Mouse (Mus musculus): ENCODE measurements at regions not wholly inside any gene's neighbourhood (a gene's known extent, or its start where the extent isn't known, plus 50 kb on each side); places are given as distances from the start of the nearest gene placed in this dataset.

DNA sequence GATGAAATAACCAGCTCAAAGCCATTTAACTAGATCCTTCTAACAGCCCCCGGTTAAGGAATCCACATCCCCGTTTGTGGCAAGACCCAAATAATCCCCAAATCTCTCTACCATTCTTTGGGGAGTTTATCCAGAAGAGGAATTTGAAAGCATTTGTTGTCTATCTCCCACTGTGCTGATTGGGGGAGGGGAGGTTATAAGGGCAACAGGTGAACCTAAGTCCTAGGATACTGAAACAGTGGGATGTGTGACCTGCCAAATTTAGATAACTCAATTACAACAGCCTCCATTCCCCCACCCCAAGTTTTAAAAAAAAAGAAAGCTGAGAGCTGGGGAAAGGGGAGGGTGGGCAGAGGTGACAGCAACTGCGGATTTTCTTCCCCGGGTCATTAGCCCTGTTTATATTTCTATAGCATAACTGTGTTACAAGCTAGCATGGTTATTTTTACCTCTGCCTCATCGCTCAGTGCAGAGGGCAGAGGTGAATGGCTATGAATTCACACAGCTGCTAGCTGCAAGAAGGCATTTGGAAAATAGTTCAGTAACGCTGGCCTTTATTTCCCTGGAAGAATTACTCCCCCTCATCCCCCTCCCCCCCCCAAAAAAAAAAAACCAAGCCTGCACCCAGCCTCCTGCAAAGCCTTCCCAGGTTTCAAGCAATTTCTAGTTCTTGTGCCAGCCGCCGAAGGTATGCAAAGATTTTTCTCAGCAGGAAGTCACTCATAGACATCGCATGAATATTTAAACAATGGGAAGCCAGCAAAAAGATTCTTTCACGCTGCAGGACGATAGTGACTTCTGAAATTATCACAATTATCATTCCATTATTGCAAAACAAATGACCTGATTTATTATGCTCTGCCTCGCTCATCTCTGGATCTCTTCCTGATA, 388.5 kb upstream of the Acvr2a start:
- TF ChIP-seq CTCF (IDR thresholded peaks at IDR 0.05; ENCODE audit: control insufficient read depth, insufficient read depth, insufficient read length) = no peak
- TF ChIP-seq USF1 (IDR thresholded peaks at IDR 0.05; ENCODE audit: low read depth) = no peak
- TF ChIP-seq MAX (IDR thresholded peaks at IDR 0.05) = no peak
- TF ChIP-seq MYOG (IDR thresholded peaks at IDR 0.05; ENCODE audit: control insufficient read depth, extremely low read depth, insufficient read length) = no peak
- no peak for TF ChIP-seq MYOD1 (IDR thresholded peaks at IDR 0.05; ENCODE audit: control insufficient read depth, insufficient read length, low read depth)

Data from C2C12 (cell line).